In genomic region chr17:35186681-35187080, GRCm38 (mm10) we compare ENCODE assay signal across 8 mouse cellular contexts. TPM values are rescaled to one million over a fixed set of nuclear protein-coding genes. Genes with fewer than 3 reads are reported as not detected.
DNase-seq lines count a peak whose midpoint lies in the region; ATAC-seq and TF ChIP-seq lines count a peak whose summit lies in the region.

No protein-coding gene starts in this region.

- peak overlapping the region; percentile 73 for H3K4me3 ChIP-seq in gastrocnemius, adult 2 months
- H3K4me3 ChIP-seq in lung, embryonic 14.5 days (ENCODE audit: low read depth, low read length), result peak overlapping the region; percentile 43
- H3K4me3 ChIP-seq in neural tube, embryonic 14.5 days (ENCODE audit: low read depth, low read length), result peak overlapping the region; percentile 19; the same call in 1 of the 2 replicates

- no peaks in the 10 kb centered on the region for H3K9me3 ChIP-seq in lung, embryonic 14.5 days (ENCODE audit: low read depth, low read length)
- no peaks in the 10 kb centered on the region for H3K9me3 ChIP-seq in neural tube, embryonic 14.5 days (ENCODE audit: control insufficient read depth, low read length)

- ATAC-seq in hematopoietic stem cell, adult 5-6 weeks (replicated peaks in 1 of 2; ENCODE audit: insufficient read depth in 1 of 2, low FRiP score in 2 of 2, low TSS enrichment in 1 of 2, low read depth in 1 of 2, poor library complexity in 2 of 2, severe bottlenecking in 2 of 2), result peak; percentile 46 to 63; a peak in 3 of 4 replicates
- ATAC-seq in lung, embryonic 14.5 days (ENCODE audit: insufficient read depth), result peak; percentile 68; the same call in 1 of the 2 replicates
- no peak for ATAC-seq in neural tube, embryonic 14.5 days (ENCODE audit: low read depth)

- H3K4me2 ChIP-seq in lung, embryonic 14.5 days, result peak overlapping the region; percentile 67
- H3K4me2 ChIP-seq in neural tube, embryonic 14.5 days (ENCODE audit: low read depth, low read length), result peak overlapping the region; percentile 49; the same call in 1 of the 2 replicates

- no peaks in the 10 kb centered on the region for H3K27me3 ChIP-seq in lung, embryonic 14.5 days (ENCODE audit: insufficient read depth, low read length)
- no peaks in the 10 kb centered on the region for H3K27me3 ChIP-seq in neural tube, embryonic 14.5 days (ENCODE audit: control insufficient read depth, insufficient read depth, low read length)

- H3K9ac ChIP-seq in lung, embryonic 14.5 days, result no peak overlapping the region
- 0 out of 2 replicates have a peak overlapping the region, but pooled peaks have one; percentile 13 for H3K9ac ChIP-seq in neural tube, embryonic 14.5 days (replicated peaks; ENCODE audit: low read depth, low read length)

- TF ChIP-seq POLR2A in brain, embryonic 14.5 days (IDR thresholded peaks at IDR 0.05; ENCODE audit: borderline replicate concordance, extremely low read depth, insufficient read depth, insufficient read length, poor library complexity, severe bottlenecking), result no peak

- WGBS in lung, embryonic 14.5 days, result 2% methylated on average over 4 of the region's 4 CpGs
- WGBS in neural tube, embryonic 14.5 days, result 2% methylated on average over 4 of the region's 4 CpGs

- no peak for DNase-seq in gastrocnemius, adult 2 months
- DNase-seq in gastrocnemius, adult 18-20 months (ENCODE audit: low spot score), result no peak
- peak; percentile 18 for DNase-seq in brain, embryonic 14.5 days (ENCODE audit: low read depth)
- DNase-seq in lung, embryonic 14.5 days, result peak; percentile 52
- DNase-seq in ovary, adult 18-20 months (ENCODE audit: low spot score), result no peak
- no peak for DNase-seq in adipocyte (ENCODE audit: low spot score)

- TF ChIP-seq CTCF in gastrocnemius, adult 2 months (IDR thresholded peaks at IDR 0.05), result no peak
- TF ChIP-seq CTCF in brain, embryonic 14.5 days (IDR thresholded peaks at IDR 0.05; ENCODE audit: borderline replicate concordance, extremely low read depth, insufficient read depth, insufficient read length), result no peak
- TF ChIP-seq CTCF in lung, embryonic 14.5 days (IDR thresholded peaks at IDR 0.05; ENCODE audit: low read depth), result no peak

- H3K36me3 ChIP-seq in lung, embryonic 14.5 days (ENCODE audit: insufficient read depth), result no peaks in the 10 kb centered on the region
- H3K36me3 ChIP-seq in neural tube, embryonic 14.5 days (ENCODE audit: control insufficient read depth, insufficient read depth, low read length), result no peaks in the 10 kb centered on the region

- H3K4me1 ChIP-seq in lung, embryonic 14.5 days (ENCODE audit: insufficient read depth), result peaks cover 3% of the 10 kb centered on the region; the same call in 1 of the 2 replicates
- H3K4me1 ChIP-seq in neural tube, embryonic 14.5 days (ENCODE audit: control insufficient read depth, insufficient read depth, low read length), result no peaks in the 10 kb centered on the region

- intact Hi-C loops in gastrocnemius, adult 2 months (cut with DNase I), result no loop called here

- peak overlapping the region; percentile 81 for H3K27ac ChIP-seq in gastrocnemius, adult 2 months
- H3K27ac ChIP-seq in lung, embryonic 14.5 days (ENCODE audit: low read depth), result peak overlapping the region; percentile 10; the same call in 1 of the 2 replicates
- H3K27ac ChIP-seq in neural tube, embryonic 14.5 days (ENCODE audit: low read depth, low read length), result no peak overlapping the region

RNA-seq across cellular contexts. Expression of gene Lst1, which starts 1.6 kb away (rescaled TPM):
- total RNA-seq in gastrocnemius, adult 2 months (2021), result 1 to 10 TPM in 1 of 2 experiments, under 1 TPM in 1; 0.67 to 1.2 TPM
- total RNA-seq in gastrocnemius, adult 18-20 months (2021), result 1 to 10 TPM in 1 of 2 experiments, not detected in 1; 1.1 TPM
- polyA plus RNA-seq in brain, embryonic 14.5 days (2012; rRNA removed), result 8.2 and 11.8 TPM in 2 replicates
- 85.1 and 145 TPM in 2 replicates for total RNA-seq in hematopoietic stem cell, adult 5-6 weeks (2017)
- polyA plus RNA-seq in lung, embryonic 14.5 days (2014; fragmentation: Nextera tagmentation; extraction: Ambion mirVana), result 11.6 and 14.1 TPM in 2 replicates
- 3.7 and 8.8 TPM in 2 replicates for polyA plus RNA-seq in neural tube, embryonic 14.5 days (2014; fragmentation: Nextera tagmentation; extraction: Ambion mirVana)

RNA-seq across cellular contexts. Expression of gene Ltb, which starts 7.6 kb away (rescaled TPM):
- not detected for total RNA-seq in gastrocnemius, adult 2 months (2021)
- under 1 TPM in 1 of 2 experiments, not detected in 1; 0.38 TPM for total RNA-seq in gastrocnemius, adult 18-20 months (2021)
- 0.58 and 1.1 TPM in 2 replicates for polyA plus RNA-seq in brain, embryonic 14.5 days (2012; rRNA removed)
- 31.4 and 64.0 TPM in 2 replicates for total RNA-seq in hematopoietic stem cell, adult 5-6 weeks (2017)
- 0.43 TPM in 1 of 2 replicates, not detected in the other for polyA plus RNA-seq in lung, embryonic 14.5 days (2014; fragmentation: Nextera tagmentation; extraction: Ambion mirVana)
- 0.31 and 0.62 TPM in 2 replicates for polyA plus RNA-seq in neural tube, embryonic 14.5 days (2014; fragmentation: Nextera tagmentation; extraction: Ambion mirVana)

RNA-seq across cellular contexts. Expression of gene Aif1, which starts 10.8 kb away (rescaled TPM):
- under 1 TPM in 1 of 2 experiments, not detected in 1; 0.75 TPM for total RNA-seq in gastrocnemius, adult 2 months (2021)
- total RNA-seq in gastrocnemius, adult 18-20 months (2021), result 1 to 10 TPM in 1 of 2 experiments, under 1 TPM in 1; 0.84 to 1.1 TPM
- 1.6 and 2.2 TPM in 2 replicates for polyA plus RNA-seq in brain, embryonic 14.5 days (2012; rRNA removed)
- total RNA-seq in hematopoietic stem cell, adult 5-6 weeks (2017), result 1.8 TPM in 1 of 2 replicates, not detected in the other
- 6.0 and 11.9 TPM in 2 replicates for polyA plus RNA-seq in lung, embryonic 14.5 days (2014; fragmentation: Nextera tagmentation; extraction: Ambion mirVana)
- polyA plus RNA-seq in neural tube, embryonic 14.5 days (2014; fragmentation: Nextera tagmentation; extraction: Ambion mirVana), result 6.7 and 10.7 TPM in 2 replicates

RNA-seq across cellular contexts. Expression of gene Tnf, which starts 15.1 kb away (rescaled TPM):
- not detected for total RNA-seq in gastrocnemius, adult 2 months (2021)
- not detected for total RNA-seq in gastrocnemius, adult 18-20 months (2021)
- 0.15 and 0.21 TPM in 2 replicates for polyA plus RNA-seq in brain, embryonic 14.5 days (2012; rRNA removed)
- 22.3 and 44.4 TPM in 2 replicates for total RNA-seq in hematopoietic stem cell, adult 5-6 weeks (2017)
- 0.12 and 0.21 TPM in 2 replicates for polyA plus RNA-seq in lung, embryonic 14.5 days (2014; fragmentation: Nextera tagmentation; extraction: Ambion mirVana)
- polyA plus RNA-seq in neural tube, embryonic 14.5 days (2014; fragmentation: Nextera tagmentation; extraction: Ambion mirVana), result not detected in 2 replicates

RNA-seq across cellular contexts. Expression of gene Lta, which starts 18.5 kb away (rescaled TPM):
- under 1 TPM in 1 of 2 experiments, not detected in 1; 0.41 TPM for total RNA-seq in gastrocnemius, adult 2 months (2021)
- under 1 TPM; 0.43 to 0.48 TPM for total RNA-seq in gastrocnemius, adult 18-20 months (2021)
- polyA plus RNA-seq in brain, embryonic 14.5 days (2012; rRNA removed), result 0.27 and 0.29 TPM in 2 replicates
- not detected in 2 replicates for total RNA-seq in hematopoietic stem cell, adult 5-6 weeks (2017)
- 0.26 TPM in 1 of 2 replicates, not detected in the other for polyA plus RNA-seq in lung, embryonic 14.5 days (2014; fragmentation: Nextera tagmentation; extraction: Ambion mirVana)
- 0.24 and 0.26 TPM in 2 replicates for polyA plus RNA-seq in neural tube, embryonic 14.5 days (2014; fragmentation: Nextera tagmentation; extraction: Ambion mirVana)

Comparison
In these comparisons a context has a peak if more than half of its experiments do, and no peak if none do; other contexts are left out.
1. DNase-seq: peak in brain, embryonic 14.5 days (single experiment) and lung, embryonic 14.5 days (single experiment); none in gastrocnemius, adult 2 months (single experiment), gastrocnemius, adult 18-20 months (single experiment), ovary, adult 18-20 months (single experiment) and adipocyte (single experiment).
2. H3K4me3 ChIP-seq: peak in every context shown above with its lines; median percentile 73 in gastrocnemius, adult 2 months; 43 in lung, embryonic 14.5 days; 19 in neural tube, embryonic 14.5 days.
3. RNA of gene Lst1, which starts 1.6 kb away (total RNA-seq): 85.1 to 145 TPM in hematopoietic stem cell, adult 5-6 weeks; 0.67 to 1.2 TPM in gastrocnemius, adult 2 months and 1.1 TPM in gastrocnemius, adult 18-20 months; every median in the first group is over 10 times any median in the second.
4. RNA of gene Ltb, which starts 7.6 kb away (total RNA-seq): 31.4 to 64.0 TPM in hematopoietic stem cell, adult 5-6 weeks; 0.38 TPM in gastrocnemius, adult 18-20 months and not detected in gastrocnemius, adult 2 months; every median in the first group is over 10 times any median in the second.